Mouse (Mus musculus): ENCODE measurements around the gene Ndufc2. TPM values are rescaled to one million over a fixed set of nuclear protein-coding genes. Genes with fewer than 3 reads are reported as not detected.

The Ndufc2 gene
- polyA plus RNA-seq, 1 experiment from 2014 or later, result 395 TPM

DNA sequence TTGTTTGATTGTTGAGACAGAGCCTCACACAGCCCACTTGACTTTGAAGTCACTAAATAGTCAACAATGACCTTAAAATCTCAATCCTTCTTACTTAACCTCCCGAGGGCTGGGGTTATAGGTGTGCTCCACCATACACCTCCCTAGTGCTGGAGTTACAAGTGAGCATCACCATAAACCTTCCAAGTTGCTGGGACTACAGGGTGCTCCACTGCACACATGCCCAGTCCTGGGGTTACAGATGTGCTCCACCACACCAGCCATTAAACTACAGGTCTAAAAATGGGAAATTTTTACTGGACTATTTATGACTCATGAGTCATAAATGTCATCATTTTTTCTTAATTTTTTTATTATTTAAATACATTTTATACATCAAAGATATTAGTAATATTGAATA lies 33.9 kb upstream of the Ndufc2 start:
- no peak for ATAC-seq
- WGBS, result 79% methylated on average over 1 of the region's 1 CpGs
- Histone ChIP-seq H3K27ac (no peak overlapping the region), H3K9ac (replicated peaks) (no peak overlapping the region), H3K4me1 (replicated peaks) (peaks cover 3% of the 10 kb centered on the region), H3K4me3 (replicated peaks) (no peak overlapping the region), H3K27me3 (no peaks in the 10 kb centered on the region), H3K9me3 (no peaks in the 10 kb centered on the region), H3K36me3 (no peaks in the 10 kb centered on the region), H3K4me2 (replicated peaks) (no peak overlapping the region)

DNA sequence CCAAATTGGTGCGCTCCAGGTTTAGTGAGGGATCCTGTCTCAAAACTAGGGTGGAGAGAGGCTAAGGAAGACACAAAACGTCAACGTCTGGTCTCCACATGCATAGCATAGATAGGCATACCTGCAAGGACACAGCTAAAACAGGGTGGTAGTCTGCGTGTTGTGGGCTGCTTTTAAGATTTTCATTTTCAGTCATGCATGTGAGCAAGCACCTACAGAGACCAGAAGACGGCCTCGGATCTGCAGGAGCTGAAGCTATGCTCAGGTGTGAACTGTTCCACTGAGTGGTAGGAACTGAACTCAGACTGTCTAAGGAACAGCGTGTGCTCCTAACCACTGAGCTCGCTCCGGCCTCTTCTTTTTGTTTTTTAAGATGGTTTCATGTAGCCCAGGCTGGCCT lies 24.7 kb upstream of the Ndufc2 start:
- H3K9me3 ChIP-seq, result no peaks in the 10 kb centered on the region
- H3K4me2 ChIP-seq (replicated peaks), result no peak overlapping the region
- H3K27me3 ChIP-seq, result no peaks in the 10 kb centered on the region
- H3K4me1 ChIP-seq (replicated peaks), result peaks cover 16% of the 10 kb centered on the region
- no peak overlapping the region for H3K27ac ChIP-seq
- no peak for ATAC-seq
- WGBS, result 97% methylated on average over 9 of the region's 9 CpGs
- no peak overlapping the region for H3K9ac ChIP-seq (replicated peaks)
- H3K36me3 ChIP-seq, result peaks cover 53% of the 10 kb centered on the region
- H3K4me3 ChIP-seq (replicated peaks), result no peak overlapping the region

DNA sequence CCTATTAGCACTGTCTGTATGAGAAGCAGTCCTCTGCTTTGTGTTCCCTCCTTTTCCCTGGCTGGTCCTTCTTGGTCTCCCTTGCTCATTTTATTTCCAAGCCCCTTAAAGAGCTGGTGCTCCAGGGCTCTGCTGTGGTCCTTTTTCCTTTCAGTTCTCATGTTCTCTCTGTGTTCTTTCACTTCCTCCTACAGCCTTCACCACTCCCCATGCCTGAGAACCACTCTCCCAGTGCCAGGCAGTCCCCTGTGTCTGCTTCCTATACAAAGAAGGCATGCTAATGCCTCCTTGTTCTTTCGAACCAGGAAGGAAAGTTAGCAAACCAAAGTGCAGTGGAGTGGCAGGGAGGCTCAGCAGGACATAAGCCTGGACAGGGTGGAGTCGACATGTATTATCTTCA lies 23.9 kb upstream of the Ndufc2 start:
- H3K9me3 ChIP-seq, result no peaks in the 10 kb centered on the region
- H3K27me3 ChIP-seq, result no peaks in the 10 kb centered on the region
- H3K36me3 ChIP-seq, result peaks cover 58% of the 10 kb centered on the region
- 85% methylated on average over 2 of the region's 2 CpGs for WGBS
- H3K4me3 ChIP-seq (replicated peaks), result no peak overlapping the region
- no peak overlapping the region for H3K9ac ChIP-seq (replicated peaks)
- peaks cover 12% of the 10 kb centered on the region for H3K4me1 ChIP-seq (replicated peaks)
- H3K27ac ChIP-seq, result no peak overlapping the region
- ATAC-seq, result no peak
- H3K4me2 ChIP-seq (replicated peaks), result no peak overlapping the region

DNA sequence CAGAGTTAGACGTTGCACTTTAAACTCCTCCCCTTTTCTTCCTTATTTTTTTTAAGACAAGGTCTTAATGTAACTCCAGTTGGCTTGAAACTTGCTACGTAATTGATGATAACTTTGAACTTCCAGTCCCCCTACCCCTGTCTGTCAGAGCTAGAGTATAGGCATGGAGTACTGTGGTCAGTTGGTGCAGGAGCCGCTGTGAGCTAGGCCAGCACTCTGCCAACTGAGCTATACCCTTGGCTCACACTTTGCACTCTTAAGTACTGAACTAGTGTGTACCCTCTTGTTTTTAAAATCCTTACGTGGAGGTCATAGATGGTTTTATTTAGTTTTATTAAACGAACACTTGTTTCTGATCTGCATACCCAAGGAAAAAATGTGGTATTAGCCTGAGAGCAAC lies 20.5 kb upstream of the Ndufc2 start:
- Histone ChIP-seq H3K9ac (replicated peaks) (no peak overlapping the region), H3K27ac (no peak overlapping the region), H3K4me3 (replicated peaks) (no peak overlapping the region), H3K4me2 (replicated peaks) (no peak overlapping the region), H3K9me3 (no peaks in the 10 kb centered on the region), H3K27me3 (no peaks in the 10 kb centered on the region), H3K36me3 (peaks cover 85% of the 10 kb centered on the region), H3K4me1 (replicated peaks) (no peaks in the 10 kb centered on the region)
- no peak for ATAC-seq
- 94% methylated on average over 5 of the region's 5 CpGs for WGBS

DNA sequence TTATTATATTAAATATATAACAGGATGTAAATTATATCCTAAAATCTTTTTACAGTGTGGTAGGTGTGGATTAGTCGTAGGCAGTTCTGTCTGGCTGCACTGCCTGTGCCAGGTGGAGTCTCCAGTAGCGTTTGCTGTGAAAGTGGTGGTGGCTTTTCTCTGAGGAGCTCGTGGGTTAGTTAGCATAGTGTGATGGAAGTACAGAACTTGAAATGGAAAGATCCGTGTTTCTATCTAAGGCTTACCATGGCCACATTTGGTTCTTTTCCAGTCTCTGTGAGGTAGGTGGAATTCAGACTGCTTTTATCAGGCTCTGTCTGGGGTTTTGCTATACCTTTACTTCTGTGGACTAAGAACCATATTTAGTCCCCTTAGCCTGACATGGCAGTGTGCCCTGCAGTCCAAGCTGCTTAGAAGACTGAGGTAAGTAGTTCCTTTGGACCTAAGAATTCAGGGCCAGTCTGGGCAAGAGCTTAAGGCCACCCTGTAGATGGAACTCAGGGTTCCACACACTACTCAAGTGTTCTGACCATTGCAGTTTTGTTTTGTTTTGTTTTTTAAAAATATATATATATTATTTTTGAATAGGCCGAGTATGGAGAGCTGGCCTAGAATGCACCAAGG lies 19.2 kb upstream of the Ndufc2 start:
- no peak overlapping the region for H3K4me3 ChIP-seq (replicated peaks)
- no peaks in the 10 kb centered on the region for H3K27me3 ChIP-seq
- H3K9ac ChIP-seq (replicated peaks), result no peak overlapping the region
- H3K27ac ChIP-seq, result no peak overlapping the region
- no peaks in the 10 kb centered on the region for H3K9me3 ChIP-seq
- peaks cover 85% of the 10 kb centered on the region for H3K36me3 ChIP-seq
- no peak overlapping the region for H3K4me2 ChIP-seq (replicated peaks)
- WGBS, result 95% methylated on average over 5 of the region's 5 CpGs
- no peak for ATAC-seq
- no peaks in the 10 kb centered on the region for H3K4me1 ChIP-seq (replicated peaks)

DNA sequence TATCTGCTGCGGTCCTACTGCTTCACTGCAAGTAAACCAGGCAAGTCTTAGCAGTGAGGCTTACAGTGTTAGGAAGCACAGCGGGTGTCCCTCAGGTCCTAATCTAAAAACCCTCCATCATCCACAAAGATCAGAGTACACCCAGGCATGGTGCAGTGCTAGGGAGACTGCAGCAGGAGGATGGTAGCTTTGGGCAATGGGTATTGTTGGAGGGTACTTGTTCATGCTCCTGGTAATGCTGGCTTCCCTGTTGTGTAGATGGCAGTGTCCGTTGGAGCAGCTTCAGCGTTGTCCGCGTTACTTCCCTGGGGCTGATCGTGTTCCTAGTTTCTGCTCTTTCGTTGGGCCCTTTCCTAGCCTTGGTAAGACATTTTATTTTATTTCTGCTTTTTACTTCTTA lies 17.1 kb upstream of the Ndufc2 start:
- Histone ChIP-seq H3K4me3 (replicated peaks) (no peak overlapping the region), H3K27ac (no peak overlapping the region), H3K9ac (replicated peaks) (no peak overlapping the region), H3K4me2 (replicated peaks) (no peak overlapping the region), H3K4me1 (replicated peaks) (no peaks in the 10 kb centered on the region), H3K9me3 (no peaks in the 10 kb centered on the region), H3K27me3 (no peaks in the 10 kb centered on the region), H3K36me3 (peaks cover 88% of the 10 kb centered on the region)
- ATAC-seq, result no peak
- WGBS, result 98% methylated on average over 8 of the region's 8 CpGs

DNA sequence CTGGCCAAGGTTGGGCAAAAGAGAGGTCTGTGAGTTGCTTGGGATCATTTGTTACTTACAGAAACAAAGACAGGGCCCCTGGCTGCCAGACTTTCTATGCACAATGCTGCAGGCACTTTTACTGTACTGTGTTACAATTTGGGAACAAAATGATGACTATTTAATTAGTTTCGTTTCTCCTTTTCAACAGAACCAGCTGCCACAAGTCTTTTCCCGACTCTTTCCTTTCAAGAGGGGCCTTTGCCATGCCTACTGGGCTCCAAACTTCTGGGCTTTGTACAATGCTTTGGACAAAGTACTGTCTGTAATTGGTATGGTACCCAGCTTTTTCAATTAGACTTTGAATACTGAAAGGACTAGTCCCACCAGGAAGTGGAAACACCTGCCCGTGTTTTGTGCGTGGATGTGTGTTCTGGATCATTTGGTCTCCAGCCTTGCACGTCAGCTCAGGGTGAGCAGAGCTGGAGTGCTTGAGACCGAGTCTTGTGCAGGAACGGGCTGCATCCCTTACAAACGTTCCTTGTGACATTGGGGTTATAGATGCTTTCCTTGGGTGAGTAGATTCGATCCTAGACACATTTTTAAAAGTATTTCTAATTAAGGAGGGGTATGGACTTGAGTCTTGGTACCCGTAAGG lies 16.2 kb upstream of the Ndufc2 start:
- WGBS, result 91% methylated on average over 10 of the region's 10 CpGs

DNA sequence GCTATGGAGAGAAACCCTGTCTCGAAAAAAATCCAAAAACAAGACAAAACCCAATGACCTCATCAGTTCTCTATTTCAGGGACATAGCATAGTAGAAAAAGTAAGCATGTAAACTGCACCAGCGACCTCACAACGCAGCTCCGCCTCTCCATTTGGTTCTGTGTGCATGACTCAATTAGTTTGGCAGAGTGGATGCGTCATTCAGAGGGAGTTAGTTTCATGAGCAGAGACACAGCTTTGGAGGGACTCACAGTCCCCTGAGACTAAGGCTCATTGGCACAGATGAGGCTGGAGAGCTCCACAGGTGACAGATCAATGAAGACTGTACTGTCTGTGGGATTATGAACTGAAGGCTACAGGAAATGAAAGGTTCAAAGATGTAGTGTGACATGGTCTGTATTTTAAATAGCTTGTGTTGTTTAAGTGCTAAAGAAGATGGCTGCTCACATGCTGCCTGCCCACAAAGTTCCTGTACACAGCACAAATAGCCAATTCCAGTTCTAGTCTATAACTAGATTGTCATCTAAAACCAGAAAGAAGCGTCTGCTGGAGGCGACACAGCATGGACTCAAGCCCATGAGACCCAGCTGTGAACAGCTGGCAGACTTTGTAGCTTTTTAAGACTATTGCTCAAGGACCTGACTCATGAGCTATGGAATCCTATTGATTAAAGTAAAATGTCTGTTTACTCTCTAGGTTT lies 13.5 kb upstream of the Ndufc2 start:
- Histone ChIP-seq H3K27me3 (no peaks in the 10 kb centered on the region), H3K27ac (no peak overlapping the region), H3K4me1 (replicated peaks) (0 out of 2 replicates have a peak, but pooled peaks cover 2% of the 10 kb centered on the region), H3K9me3 (no peaks in the 10 kb centered on the region), H3K4me3 (replicated peaks) (no peak overlapping the region), H3K36me3 (peaks cover 87% of the 10 kb centered on the region), H3K9ac (replicated peaks) (no peak overlapping the region), H3K4me2 (replicated peaks) (no peak overlapping the region)
- no peak for ATAC-seq
- 90% methylated on average over 7 of the region's 7 CpGs for WGBS

More for the DNA sequence above, 16.2 kb upstream of the Ndufc2 start:
- Histone ChIP-seq H3K9me3 (no peaks in the 10 kb centered on the region), H3K9ac (replicated peaks) (no peak overlapping the region), H3K27me3 (no peaks in the 10 kb centered on the region), H3K4me2 (replicated peaks) (no peak overlapping the region), H3K4me1 (replicated peaks) (no peaks in the 10 kb centered on the region), H3K36me3 (peaks cover 88% of the 10 kb centered on the region), H3K4me3 (replicated peaks) (no peak overlapping the region), H3K27ac (no peak overlapping the region)
- ATAC-seq, result no peak

DNA sequence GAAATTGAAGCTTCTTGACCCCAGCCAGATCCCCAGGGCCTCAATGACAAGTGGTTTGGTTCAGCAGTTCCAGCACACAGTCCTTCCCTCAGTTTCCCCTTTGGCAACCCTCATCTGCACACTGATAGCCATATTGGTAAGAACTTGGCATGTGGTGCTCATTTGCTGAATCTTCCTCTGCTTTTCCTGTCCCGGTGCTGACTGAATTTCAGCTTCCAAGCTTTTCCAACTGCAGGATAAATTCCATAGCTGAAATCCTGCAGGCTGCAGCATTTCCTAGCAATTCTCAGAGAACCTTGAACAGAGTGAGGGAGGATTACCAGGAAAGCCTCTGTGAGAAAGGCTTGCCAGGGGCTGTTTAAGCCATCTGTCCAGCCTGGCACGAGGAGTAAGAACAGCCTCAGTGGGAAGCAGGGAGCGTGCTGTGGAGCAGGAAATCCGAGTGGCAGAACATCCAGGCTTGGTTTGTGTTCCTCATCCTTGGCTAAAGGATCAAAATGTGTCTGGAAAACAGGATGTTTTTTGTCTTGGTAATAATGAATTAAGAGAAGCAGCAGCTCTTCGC lies 12.9 kb upstream of the Ndufc2 start:
- Histone ChIP-seq H3K4me3 (replicated peaks) (no peak overlapping the region), H3K9ac (replicated peaks) (no peak overlapping the region), H3K27me3 (no peaks in the 10 kb centered on the region), H3K36me3 (peaks cover 88% of the 10 kb centered on the region), H3K4me2 (replicated peaks) (no peak overlapping the region), H3K9me3 (no peaks in the 10 kb centered on the region), H3K4me1 (replicated peaks) (0 out of 2 replicates have a peak, but pooled peaks cover 5% of the 10 kb centered on the region), H3K27ac (no peak overlapping the region)
- 95% methylated on average over 5 of the region's 5 CpGs for WGBS
- ATAC-seq, result no peak

DNA sequence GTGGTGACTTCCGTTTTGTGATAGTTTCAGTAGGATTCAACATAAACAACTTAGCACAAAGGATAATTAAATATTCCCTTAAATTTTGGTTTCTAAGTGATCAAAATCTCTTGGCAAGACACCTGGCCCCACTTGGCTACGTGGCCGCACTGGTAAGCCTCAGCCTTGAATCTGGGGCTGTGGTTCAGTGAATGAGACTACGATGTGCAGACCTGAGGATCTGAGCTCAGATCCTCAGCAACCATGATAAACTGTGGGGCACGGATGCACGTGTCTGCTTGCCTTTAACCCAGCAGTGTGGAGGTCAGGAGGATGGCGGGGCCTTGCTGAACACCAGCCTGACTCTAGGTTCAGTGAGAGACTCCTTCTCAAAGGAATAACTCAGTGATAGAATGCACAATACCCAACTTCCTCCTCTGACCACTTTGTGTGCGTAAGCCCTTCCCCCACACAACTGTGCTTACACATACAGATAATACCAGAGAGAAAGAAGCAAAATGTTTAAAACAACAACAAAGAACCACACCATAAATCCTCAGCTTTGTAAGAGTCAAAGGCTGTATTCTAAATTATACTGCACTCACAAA lies 12.1 kb upstream of the Ndufc2 start:
- no peaks in the 10 kb centered on the region for H3K9me3 ChIP-seq
- H3K9ac ChIP-seq (replicated peaks), result no peak overlapping the region
- H3K4me2 ChIP-seq (replicated peaks), result no peak overlapping the region
- no peaks in the 10 kb centered on the region for H3K27me3 ChIP-seq
- peaks cover 88% of the 10 kb centered on the region for H3K36me3 ChIP-seq
- ATAC-seq, result no peak
- 93% methylated on average over 8 of the region's 8 CpGs for WGBS
- no peak overlapping the region for H3K4me3 ChIP-seq (replicated peaks)
- 0 out of 2 replicates have a peak, but pooled peaks cover 5% of the 10 kb centered on the region for H3K4me1 ChIP-seq (replicated peaks)
- H3K27ac ChIP-seq, result no peak overlapping the region

DNA sequence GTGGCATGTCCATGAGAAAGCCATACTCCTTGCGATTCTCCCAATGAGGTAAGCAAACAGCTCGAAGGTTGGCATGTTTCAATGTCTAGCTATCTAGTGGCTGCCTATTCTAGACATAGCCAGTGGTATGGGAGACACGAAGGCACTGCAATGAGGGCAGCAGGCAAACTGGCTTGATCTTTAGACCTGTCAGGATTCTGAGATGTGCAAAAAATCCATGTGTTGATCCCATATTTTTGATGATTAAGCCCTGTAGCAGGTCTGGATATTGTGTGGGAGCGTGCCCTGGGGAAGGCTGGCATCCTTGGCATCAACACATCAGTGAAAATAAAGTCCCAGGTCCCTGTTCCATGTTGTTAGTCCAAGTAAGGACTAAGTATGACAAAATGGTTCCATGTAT lies 11.3 kb upstream of the Ndufc2 start:
- WGBS, result 93% methylated on average over 4 of the region's 4 CpGs
- Histone ChIP-seq H3K4me1 (replicated peaks) (0 out of 2 replicates have a peak, but pooled peaks cover 5% of the 10 kb centered on the region), H3K4me2 (replicated peaks) (no peak overlapping the region), H3K27ac (no peak overlapping the region), H3K9ac (replicated peaks) (no peak overlapping the region), H3K27me3 (no peaks in the 10 kb centered on the region), H3K4me3 (replicated peaks) (no peak overlapping the region), H3K9me3 (no peaks in the 10 kb centered on the region), H3K36me3 (peaks cover 86% of the 10 kb centered on the region)
- ATAC-seq, result no peak

All from midbrain, embryonic 13.5 days (tissue).